Mouse (Mus musculus): Measurements from ENCODE around the gene Map7.

GRCm38 (mm10) chr10:20313941-20314340, 165.7 kb downstream of the Map7 start:
- no peak for TF ChIP-seq CHD2 (IDR thresholded peaks at IDR 0.05; ENCODE audit: low read depth, low read length)
- TF ChIP-seq ZNF384 (IDR thresholded peaks at IDR 0.05; ENCODE audit: low read depth, low read length) = no peak
- TF ChIP-seq ZC3H11A (IDR thresholded peaks at IDR 0.05; ENCODE audit: borderline replicate concordance, low read depth, low read length) = no peak

Data from ES-E14 (cell line).